Mouse (Mus musculus) embryonic fibroblast, embryonic 13.5 days (primary cell): ENCODE results near the gene Kirrel3.

ENCODE experiments used
- CTCF ChIP-seq: IDR thresholded peaks from 2 replicates; pipeline ENCODE4 v1.5.1; 2011; ENCODE audit warnings: mild to moderate bottlenecking, control low read depth, low read length, moderate library complexity, borderline replicate concordance; ENCODE audit not compliant: insufficient read depth
- POLR2A ChIP-seq: IDR thresholded peaks from 2 replicates; pipeline ENCODE4 v1.6.1; 2011; ENCODE audit warnings: low read depth, mild to moderate bottlenecking, control low read depth, low read length, moderate library complexity

GRCm38 (mm10) chr9:34760521-34760920, 274.8 kb downstream of the Kirrel3 start:
- TF ChIP-seq CTCF (no peak), POLR2A (no peak)
